Mouse (Mus musculus) forebrain, embryonic 14.5 days (tissue): ENCODE measurements at regions not wholly inside any gene's neighbourhood (a gene's known extent, or its start where the extent isn't known, plus 50 kb on each side); places are given as distances from the start of the nearest gene placed in this dataset.

Source experiments
- ATAC-seq: fragments of 200-750 bp; cut with Nextera tagmentation; 2 replicates; pipeline ENCODE4 v1.8.0; 2017; ENCODE audit warnings: mild to moderate bottlenecking, moderate library complexity
- DNase-seq: peaks from one replicate; pipeline ENCODE4 v3.0.0-alpha.2; 2015; ENCODE audit warnings: low spot score
- H3K27ac ChIP-seq: fragments of 300-500 bp; sonication (generic); 2 replicates; pipeline ENCODE4 v1.5.1; 2014; ENCODE audit warnings: low read depth, mild to moderate bottlenecking, control low read depth, low read length, moderate library complexity
- H3K27me3 ChIP-seq: fragments of 300-500 bp; sonication (generic); replicated peaks from 2 replicates; pipeline ENCODE4 v1.6.1; 2014; ENCODE audit warnings: low read length, control low read depth, mixed read lengths; ENCODE audit not compliant: control insufficient read depth, insufficient read depth
- H3K36me3 ChIP-seq: fragments of 300-500 bp; sonication (generic); 2 replicates; pipeline ENCODE4 v1.6.1; 2014; ENCODE audit warnings: low read length, control low read depth; ENCODE audit not compliant: control insufficient read depth, insufficient read depth
- H3K4me1 ChIP-seq: fragments of 300-500 bp; sonication (generic); 2 replicates; pipeline ENCODE4 v1.6.1; 2014; ENCODE audit warnings: antibody characterized with exemption, low read length, control low read depth; ENCODE audit not compliant: control insufficient read depth, insufficient read depth
- H3K4me2 ChIP-seq: fragments of 300-500 bp; sonication (generic); 2 replicates; pipeline ENCODE4 v1.6.1; 2014; ENCODE audit warnings: mild to moderate bottlenecking, control low read depth, low read length
- H3K4me3 ChIP-seq: fragments of 300-500 bp; sonication (generic); 2 replicates; pipeline ENCODE4 v1.5.1; 2014; ENCODE audit warnings: low read depth, low read length, control low read depth
- H3K9ac ChIP-seq: fragments of 300-500 bp; sonication (generic); 2 replicates; pipeline ENCODE4 v1.6.1; 2014; ENCODE audit warnings: mild to moderate bottlenecking, low read length, control low read depth, moderate library complexity
- H3K9me3 ChIP-seq: fragments of 300-500 bp; sonication (generic); replicated peaks from 2 replicates; pipeline ENCODE4 v1.6.1; 2016; ENCODE audit warnings: low read length, control low read depth, mixed read lengths; ENCODE audit not compliant: control insufficient read depth
- WGBS: fragments of 180-500 bp; shearing (Covaris S2); extraction: QIAGEN DNeasy Blood & Tissue Kit; methylation state at CpG from one replicate; pipeline ENCODE4 v1.1.7; 2014; 5-methylcytosine and 5-hydroxymethylcytosine counted together

DNA sequence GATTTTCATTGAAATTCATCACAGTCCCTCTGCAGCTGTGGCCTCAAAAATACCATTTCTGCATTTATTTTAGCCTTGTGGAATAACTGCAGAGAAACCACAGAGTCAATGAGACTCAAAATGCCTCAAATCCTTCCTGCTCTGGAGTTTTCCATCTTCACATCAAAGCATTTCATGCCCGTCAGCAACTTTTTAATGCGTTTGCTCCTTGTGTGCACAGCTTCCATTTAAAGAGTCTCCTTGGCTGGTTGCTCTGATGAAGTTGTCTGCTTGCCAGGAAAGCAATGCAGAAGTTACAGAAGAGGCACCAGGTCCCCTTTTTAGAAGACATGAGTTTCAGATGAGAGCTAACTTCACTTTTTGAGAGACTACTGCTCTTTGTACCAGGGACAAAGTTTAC, 142.7 kb downstream of the Ahr start:
- Histone ChIP-seq H3K4me3 (no peak overlapping the region), H3K4me2 (no peak overlapping the region), H3K4me1 (no peaks in the 10 kb centered on the region), H3K9me3 (no peaks in the 10 kb centered on the region), H3K27ac (no peak overlapping the region), H3K36me3 (no peaks in the 10 kb centered on the region), H3K27me3 (no peaks in the 10 kb centered on the region), H3K9ac (no peak overlapping the region)
- DNase-seq (no peak), ATAC-seq (no peak)
- 62% methylated on average over 2 of the region's 2 CpGs for WGBS

DNA sequence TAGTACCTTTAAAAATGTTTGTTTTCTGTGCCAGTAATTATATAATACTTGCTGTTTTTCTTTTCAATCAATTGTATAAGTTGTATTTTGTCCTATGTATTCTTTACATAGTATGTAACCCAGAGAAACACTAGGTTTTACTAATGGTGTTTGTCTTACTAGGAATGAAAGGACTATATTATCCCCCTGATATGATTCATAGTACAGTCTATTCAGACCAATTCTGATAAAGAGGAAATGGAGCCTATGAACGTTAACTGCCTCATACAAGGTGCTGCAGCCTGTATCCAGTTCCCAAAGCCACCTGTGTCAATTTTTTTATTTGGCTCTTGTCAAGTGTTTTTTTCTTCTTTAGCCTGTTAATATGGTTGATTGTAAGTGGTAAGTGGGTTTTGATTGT, 144.6 kb downstream of the Ahr start:
- Histone ChIP-seq H3K4me2 (no peak overlapping the region), H3K4me1 (no peaks in the 10 kb centered on the region), H3K9ac (no peak overlapping the region), H3K9me3 (no peaks in the 10 kb centered on the region), H3K36me3 (no peaks in the 10 kb centered on the region), H3K27ac (no peak overlapping the region), H3K27me3 (no peaks in the 10 kb centered on the region), H3K4me3 (no peak overlapping the region)
- ATAC-seq (no peak), DNase-seq (no peak)
- 83% methylated on average over 1 of the region's 1 CpGs for WGBS

DNA sequence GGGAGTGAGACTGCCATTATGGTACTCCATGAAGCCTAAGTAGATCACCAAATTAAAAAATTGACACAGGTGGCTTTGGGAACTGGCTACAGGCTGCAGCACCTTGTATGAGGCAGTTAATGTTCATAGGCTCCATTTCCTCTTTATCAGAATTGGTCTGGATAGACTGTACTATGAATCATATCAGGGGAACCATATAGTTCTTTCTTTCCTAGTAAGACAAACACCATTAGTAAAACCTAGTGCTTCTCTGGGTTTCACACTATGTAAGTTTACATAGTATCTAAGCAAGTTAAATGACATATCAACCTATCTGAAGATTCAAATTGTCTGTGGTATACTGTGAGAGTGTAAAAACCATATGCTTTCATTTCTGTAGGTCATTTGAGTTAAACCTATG, 145.0 kb downstream of the Ahr start:
- H3K27ac ChIP-seq: no peak overlapping the region
- H3K9me3 ChIP-seq: no peaks in the 10 kb centered on the region
- H3K27me3 ChIP-seq: no peaks in the 10 kb centered on the region
- H3K9ac ChIP-seq: no peak overlapping the region
- H3K4me3 ChIP-seq: no peak overlapping the region
- no peaks in the 10 kb centered on the region for H3K36me3 ChIP-seq
- ATAC-seq (no peak), DNase-seq (no peak)
- no peaks in the 10 kb centered on the region for H3K4me1 ChIP-seq
- no peak overlapping the region for H3K4me2 ChIP-seq

DNA sequence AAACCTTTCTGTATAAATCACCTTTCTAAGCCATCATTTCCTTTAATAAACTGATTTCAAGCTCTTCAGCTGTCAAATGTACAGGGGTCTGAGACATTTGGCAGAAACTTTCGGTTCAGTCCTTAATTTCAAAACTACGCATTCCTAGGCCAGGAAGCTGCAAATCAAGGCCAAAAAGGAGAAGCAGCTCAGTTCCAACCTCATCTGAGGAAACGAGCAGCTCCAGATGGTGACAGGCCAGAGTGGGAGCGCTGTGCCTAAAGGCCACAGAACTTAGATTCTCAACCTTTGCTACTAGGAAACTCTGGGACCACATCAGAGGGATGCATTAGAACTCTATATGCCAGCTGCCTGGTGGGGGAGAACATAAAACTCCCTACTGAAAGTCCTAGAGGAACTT, 150.6 kb downstream of the Ahr start:
- ATAC-seq: no peak
- no peak overlapping the region for H3K27ac ChIP-seq
- no peak overlapping the region for H3K4me3 ChIP-seq
- no peak overlapping the region for H3K4me2 ChIP-seq
- H3K9ac ChIP-seq: no peak overlapping the region
- H3K4me1 ChIP-seq: no peaks in the 10 kb centered on the region
- no peaks in the 10 kb centered on the region for H3K27me3 ChIP-seq
- no peaks in the 10 kb centered on the region for H3K36me3 ChIP-seq
- 86% methylated on average over 4 of the region's 4 CpGs for WGBS
- DNase-seq: no peak
- H3K9me3 ChIP-seq: no peaks in the 10 kb centered on the region

DNA sequence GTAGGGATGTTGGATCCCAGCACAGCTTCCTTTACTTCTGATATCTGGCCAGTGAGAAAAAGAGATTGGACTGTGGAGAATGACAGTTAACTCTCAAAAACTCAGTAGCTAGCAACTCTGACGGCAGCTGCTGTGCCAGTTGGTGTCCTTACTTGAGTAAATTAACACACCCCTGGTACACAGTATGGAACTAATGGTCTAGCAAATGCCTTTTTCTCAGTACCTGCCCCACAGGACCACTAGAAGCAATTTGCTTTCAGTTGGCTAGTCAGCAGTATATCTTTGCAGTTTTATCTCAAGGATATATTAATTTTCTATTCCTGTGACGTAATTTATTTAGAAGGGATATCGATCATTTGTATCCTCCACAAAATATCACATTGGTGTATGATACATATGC, 157.6 kb downstream of the Ahr start:
- Histone ChIP-seq H3K36me3 (no peaks in the 10 kb centered on the region), H3K4me2 (no peak overlapping the region), H3K4me3 (no peak overlapping the region), H3K9ac (no peak overlapping the region), H3K9me3 (no peaks in the 10 kb centered on the region), H3K4me1 (no peaks in the 10 kb centered on the region), H3K27ac (no peak overlapping the region), H3K27me3 (no peaks in the 10 kb centered on the region)
- no peak for ATAC-seq
- 93% methylated on average over 3 of the region's 3 CpGs for WGBS
- no peak for DNase-seq

DNA sequence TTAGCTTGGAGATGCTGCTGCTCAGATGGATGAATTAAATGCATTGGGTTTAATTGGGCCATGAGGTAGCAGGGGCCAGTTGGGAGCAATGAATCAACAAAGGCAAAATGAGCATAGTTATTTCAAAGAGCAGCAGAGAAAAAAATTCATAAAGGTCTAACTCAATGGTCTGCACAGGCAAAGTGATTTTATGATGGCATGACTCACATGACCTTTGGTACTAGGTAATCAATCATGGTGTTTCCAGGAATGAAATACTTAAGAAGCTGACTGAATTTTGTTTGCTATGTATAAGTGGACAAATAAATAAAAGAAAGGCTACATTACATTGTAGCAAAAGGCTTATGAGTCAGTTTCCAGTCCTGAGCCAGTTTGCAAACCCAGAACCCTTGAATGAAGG, 158.5 kb downstream of the Ahr start:
- Histone ChIP-seq H3K9ac (no peak overlapping the region), H3K36me3 (no peaks in the 10 kb centered on the region), H3K4me3 (no peak overlapping the region), H3K4me2 (no peak overlapping the region), H3K27ac (no peak overlapping the region), H3K4me1 (no peaks in the 10 kb centered on the region), H3K9me3 (no peaks in the 10 kb centered on the region), H3K27me3 (no peaks in the 10 kb centered on the region)
- DNase-seq: no peak
- no peak for ATAC-seq

DNA sequence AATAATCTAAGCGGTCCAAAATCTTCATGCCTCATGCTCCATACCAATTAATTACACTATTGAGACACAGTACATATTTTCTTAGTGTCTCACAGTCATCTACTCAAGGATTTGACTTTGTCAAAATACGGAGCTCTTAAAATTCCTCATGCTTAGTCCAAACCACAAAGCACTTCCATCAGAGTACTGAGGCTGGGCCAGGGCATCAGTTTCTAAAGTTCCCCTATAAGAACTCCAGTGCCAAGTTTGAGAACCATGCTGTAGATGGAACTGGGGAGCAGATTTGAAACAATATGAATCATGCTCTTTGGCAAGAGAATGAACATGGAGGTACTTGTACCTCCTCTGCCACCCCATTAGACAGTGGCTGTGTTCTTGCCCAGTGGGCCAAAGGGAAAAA, 176.9 kb downstream of the Ahr start:
- no peaks in the 10 kb centered on the region for H3K27me3 ChIP-seq
- no peak overlapping the region for H3K4me3 ChIP-seq
- 96% methylated on average over 2 of the region's 2 CpGs for WGBS
- no peaks in the 10 kb centered on the region for H3K36me3 ChIP-seq
- H3K4me2 ChIP-seq: no peak overlapping the region
- H3K9me3 ChIP-seq: no peaks in the 10 kb centered on the region
- ATAC-seq (no peak), DNase-seq (no peak)
- H3K27ac ChIP-seq: no peak overlapping the region
- H3K4me1 ChIP-seq: no peaks in the 10 kb centered on the region
- no peak overlapping the region for H3K9ac ChIP-seq

DNA sequence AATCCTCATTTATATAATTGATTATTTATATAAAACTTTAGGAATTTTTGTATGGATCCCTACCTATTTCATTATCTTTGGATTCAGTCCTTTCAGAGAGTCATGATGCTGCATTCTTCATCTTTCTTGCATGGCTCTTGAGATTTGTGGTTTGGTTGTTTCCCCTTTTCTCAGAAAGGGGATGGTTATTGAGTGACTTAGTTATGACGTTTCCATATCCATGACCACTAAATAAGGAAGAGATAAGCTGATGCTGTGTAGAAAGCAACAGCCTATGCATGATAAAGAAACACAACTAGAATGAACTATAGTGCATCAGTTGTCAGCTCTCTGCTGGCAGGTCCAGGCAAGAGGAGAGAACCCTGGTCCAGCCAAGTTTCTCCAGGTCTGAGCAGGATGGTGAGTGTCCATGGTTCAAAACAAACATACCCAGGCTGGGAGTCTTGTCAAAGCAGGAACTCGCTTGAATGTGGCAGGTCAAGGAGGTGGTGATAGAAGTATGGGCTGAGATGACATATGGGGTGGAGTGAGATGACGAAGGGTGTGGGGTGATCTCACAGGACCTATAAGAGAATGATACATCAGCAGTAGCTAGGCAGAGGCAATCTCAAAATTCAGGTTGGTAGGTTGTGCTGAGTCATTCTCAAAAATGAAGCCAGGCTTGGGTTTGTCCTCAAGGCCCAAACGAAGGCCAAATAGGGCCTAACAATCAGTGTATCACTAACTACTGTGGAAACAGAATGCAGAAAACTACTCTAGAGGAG, 196.5 kb downstream of the Ahr start:
- Histone ChIP-seq H3K36me3 (no peaks in the 10 kb centered on the region), H3K4me3 (no peak overlapping the region), H3K9me3 (no peaks in the 10 kb centered on the region), H3K27ac (no peak overlapping the region), H3K4me2 (no peak overlapping the region), H3K27me3 (no peaks in the 10 kb centered on the region), H3K4me1 (no peaks in the 10 kb centered on the region), H3K9ac (no peak overlapping the region)
- DNase-seq (no peak), ATAC-seq (no peak)
- 91% methylated on average over 4 of the region's 4 CpGs for WGBS

DNA sequence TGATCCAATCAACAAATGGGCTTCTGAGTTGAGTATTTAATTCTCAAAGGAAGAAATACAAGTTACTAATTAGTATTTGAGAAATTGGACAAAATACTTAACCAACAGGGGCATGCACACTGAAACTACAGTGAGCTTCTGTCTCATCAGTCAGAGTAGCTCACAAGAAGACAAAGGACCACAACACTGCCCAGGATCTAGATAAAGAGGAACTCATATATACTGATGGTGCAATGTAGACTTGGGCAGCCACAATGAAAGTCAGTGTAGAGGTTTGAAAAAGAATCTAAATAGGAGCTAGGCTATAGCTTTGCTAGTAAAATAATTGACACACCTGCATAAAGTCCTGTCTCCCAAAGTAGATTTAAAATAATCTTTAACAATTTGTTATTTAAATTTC, 198.5 kb downstream of the Ahr start:
- no peak overlapping the region for H3K27ac ChIP-seq
- no peaks in the 10 kb centered on the region for H3K9me3 ChIP-seq
- no peaks in the 10 kb centered on the region for H3K36me3 ChIP-seq
- DNase-seq (no peak), ATAC-seq (no peak)
- no peak overlapping the region for H3K9ac ChIP-seq
- H3K4me3 ChIP-seq: no peak overlapping the region
- H3K27me3 ChIP-seq: no peaks in the 10 kb centered on the region
- H3K4me2 ChIP-seq: no peak overlapping the region
- no peaks in the 10 kb centered on the region for H3K4me1 ChIP-seq
